Mouse (Mus musculus): ENCODE measurements at regions not wholly inside any gene's neighbourhood (a gene's known extent, or its start where the extent isn't known, plus 50 kb on each side); places are given as distances from the start of the nearest gene placed in this dataset.

DNA sequence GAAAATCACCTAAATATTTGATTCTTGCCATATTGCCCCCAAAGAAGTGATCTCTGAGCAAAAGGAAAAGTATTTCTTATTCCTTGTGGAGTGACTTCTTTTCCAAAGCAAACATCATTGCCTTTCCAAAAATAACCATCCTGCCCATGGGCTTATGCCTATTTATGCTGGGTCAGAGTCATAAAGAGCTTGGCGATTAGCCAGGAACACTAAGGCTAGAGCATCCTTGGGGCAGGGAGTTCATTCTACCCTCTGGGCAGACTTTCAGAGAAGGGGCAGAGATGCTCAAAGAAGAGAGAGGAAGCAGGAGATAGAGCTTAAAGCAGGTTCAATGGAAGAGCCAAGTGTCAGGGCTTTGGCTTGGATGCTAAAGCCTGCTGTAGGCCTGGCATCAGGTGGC lies 203.1 kb upstream of the Gmds start:
- DNase-seq: peak in 1 of 2 experiments; percentile 48

DNA sequence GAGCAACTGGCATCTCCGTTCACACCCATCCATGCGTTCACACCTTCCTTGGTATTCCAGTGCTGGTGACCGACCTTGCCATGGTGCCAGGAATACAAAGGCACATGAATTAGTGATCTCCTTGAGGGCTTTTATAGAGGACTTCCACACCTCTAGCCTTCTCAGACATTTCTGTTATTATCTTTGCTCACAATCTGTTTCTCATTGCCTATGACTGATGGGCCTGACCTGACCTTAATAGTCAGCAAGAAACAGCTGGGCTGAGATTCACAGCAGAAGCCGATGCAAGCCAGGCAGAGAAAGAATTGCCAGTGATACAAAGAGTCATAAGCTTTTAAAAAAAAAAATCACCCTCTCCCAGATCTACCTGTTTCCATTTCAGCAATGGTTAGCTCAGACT lies 197.7 kb upstream of the Gmds start:
- DNase-seq: no peak

DNA sequence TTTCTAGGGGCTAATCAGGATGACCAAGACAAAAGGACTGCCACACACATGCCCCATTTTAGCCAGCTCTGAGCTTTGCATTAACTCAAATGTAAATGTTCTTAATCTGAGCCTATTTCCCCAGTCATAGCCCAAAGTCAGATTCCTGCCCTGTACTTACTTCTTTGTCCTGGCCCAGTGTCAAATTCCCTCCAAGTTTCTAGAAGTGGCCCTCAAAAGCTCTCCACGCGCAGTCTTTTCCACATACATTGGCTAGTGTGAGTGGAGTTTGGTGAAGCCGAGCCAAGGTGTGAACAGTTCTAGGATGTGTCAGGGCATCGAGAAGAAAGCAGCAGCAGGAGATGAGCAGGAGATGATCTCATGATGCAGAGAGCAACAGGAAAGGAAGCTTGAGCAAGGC lies 197.1 kb upstream of the Gmds start:
- DNase-seq: no peak

DNA sequence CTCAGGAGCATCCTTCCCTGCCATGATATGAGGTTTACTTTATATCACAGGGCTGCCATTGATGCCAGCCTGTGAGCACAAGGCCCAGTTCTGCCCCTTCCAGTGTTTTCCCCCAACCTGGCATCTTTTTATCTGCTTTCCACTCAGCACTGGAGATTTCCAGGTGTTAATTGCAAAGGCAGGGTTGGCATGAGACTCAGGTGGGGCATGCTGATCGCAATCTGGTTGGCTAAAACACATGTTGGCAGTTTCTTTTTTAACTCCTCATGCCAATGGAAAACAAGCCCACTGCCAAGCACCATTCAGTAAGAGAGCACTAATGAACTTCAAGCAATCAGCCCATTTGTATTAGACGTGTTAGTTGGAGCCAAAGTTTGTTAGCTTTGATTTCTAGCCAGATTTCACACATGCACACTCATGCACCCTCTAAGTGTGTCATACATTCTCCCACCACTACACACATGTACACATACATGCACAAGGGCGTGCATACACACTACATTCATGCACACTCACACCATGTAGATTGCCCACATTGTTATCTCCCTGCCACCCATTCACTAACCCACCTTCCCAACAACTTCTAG lies 192.5 kb upstream of the Gmds start:
- DNase-seq: peak; percentile 36 to 42

DNA sequence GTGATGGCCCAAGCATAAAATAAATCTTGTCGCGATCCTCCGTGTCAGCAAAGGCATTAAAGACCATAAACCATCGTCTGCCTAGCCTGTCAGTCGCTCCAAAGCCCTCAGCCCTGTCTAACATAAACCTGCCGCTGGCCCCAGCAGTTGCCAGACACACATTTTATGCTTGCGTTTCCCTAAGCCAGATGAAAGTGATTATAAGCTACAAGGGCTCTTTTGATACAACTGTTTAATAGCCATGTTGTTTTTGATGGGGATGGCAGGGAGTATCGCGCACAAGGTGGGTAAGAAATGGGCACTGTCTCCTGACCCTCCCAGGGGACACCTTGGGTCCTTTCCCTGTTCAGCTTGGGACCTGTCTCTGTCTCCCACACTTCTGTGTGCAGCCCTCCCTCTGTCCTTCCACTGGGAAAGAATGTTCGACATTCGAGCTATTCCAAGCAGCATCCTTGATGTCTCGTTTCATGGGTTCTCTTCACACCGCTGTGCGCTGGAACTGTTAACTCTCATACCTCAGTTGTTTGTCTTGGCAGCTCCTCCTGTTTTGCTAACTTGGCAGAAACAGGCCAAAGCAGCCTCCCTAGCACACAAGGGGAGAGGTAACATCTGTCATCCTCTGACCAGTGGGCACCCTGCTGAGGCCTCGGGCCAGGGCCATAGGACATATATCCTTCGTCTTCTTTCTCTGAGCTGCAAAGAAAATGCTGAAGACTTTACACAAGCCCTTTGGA lies 180.2 kb upstream of the Gmds start:
- DNase-seq: peak; percentile 26 to 50

DNA sequence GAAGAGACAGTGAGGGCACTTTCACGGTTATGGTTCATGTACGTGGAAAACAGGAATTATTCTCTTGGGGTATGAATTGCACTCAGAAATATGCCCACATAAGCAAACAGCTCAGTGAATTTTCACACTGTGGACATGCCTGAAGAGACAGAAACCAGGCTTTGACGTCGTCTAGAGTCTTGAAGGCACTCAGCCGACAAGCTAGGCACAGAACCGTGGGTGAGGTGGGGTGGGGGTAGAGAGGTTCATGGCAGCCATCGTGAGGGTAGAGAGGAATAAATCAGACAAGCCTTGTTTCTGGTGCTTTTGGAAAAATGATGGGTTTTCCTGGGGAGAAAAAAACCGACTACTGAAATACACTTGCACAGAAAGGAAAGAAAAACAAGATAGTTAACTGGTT lies 179.0 kb upstream of the Gmds start:
- DNase-seq: no peak

DNA sequence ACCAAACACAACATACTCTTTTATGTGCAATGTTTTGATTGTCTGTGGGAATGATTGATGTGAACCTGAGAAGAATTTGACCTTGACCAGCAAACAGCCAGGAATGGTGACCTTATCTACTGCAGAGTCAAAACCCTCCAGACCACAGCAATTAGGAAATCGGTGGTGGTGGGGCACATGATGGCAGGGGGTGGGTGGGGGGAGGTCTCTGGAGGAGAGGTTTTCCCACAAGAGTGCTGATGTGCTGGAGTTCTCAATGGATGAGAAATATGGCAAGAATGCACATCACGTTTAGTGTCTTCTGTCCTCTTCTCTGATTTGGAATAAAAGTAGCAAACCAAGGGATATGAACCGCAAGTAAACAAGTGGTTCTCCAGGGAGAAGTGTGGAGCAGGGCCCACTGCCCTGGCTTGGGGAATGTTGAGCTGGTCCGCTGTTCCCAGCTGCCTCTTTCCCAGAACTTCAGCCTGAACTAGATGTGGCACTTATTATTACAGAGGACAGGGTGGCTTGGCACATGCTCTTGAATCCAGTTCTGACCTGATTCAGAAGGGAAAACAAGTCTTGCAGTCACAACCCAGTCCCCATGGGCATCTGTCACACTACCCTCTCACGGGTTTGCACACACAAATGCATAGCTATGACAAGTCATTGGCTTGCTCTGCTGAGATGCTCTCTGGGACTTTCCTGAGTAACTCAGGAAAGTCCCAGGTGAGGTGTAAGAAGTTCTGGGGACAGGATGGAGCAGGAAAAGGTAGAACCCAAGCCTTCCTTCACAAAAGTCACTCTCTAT lies 170.9 kb upstream of the Gmds start:
- DNase-seq: no peak

DNA sequence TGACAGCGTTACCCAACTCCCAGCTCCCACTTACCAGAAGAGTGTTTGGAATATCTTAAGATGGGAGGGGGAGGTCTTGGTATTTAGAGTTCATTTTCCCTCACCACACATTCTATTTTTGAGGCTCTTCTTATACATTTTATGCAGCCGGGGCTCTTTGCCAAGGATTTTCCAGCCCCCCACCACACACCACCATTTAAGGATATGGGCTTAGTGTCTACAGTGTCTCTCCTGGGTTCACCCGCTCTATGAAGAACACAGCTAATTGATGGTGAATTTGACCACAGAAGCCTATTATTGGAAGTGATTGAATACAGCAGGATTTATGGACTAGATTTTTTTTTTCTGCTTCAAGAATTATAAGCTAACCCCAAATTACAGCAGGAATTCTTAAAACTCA lies 169.9 kb upstream of the Gmds start:
- no peak for DNase-seq

DNA sequence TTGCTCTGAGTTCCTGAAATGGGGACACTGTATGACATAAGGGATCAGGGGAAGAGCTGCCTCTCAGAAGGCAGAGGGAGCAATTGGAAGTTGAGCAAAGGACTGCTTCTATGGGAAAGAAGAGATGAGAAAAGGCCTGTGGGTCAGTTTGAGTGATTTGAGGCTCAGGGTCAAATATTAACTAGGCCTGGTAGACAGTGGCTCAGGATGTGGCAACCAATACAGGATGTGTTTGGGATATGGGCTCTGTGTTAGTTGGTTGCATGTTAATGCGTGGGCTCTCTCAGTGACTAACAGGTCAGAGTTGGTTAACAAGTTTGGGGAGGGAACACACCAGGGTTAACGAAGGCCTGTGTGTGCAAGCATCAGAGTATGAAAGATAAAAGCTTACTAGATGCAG lies 169.3 kb upstream of the Gmds start:
- no peak for DNase-seq

DNA sequence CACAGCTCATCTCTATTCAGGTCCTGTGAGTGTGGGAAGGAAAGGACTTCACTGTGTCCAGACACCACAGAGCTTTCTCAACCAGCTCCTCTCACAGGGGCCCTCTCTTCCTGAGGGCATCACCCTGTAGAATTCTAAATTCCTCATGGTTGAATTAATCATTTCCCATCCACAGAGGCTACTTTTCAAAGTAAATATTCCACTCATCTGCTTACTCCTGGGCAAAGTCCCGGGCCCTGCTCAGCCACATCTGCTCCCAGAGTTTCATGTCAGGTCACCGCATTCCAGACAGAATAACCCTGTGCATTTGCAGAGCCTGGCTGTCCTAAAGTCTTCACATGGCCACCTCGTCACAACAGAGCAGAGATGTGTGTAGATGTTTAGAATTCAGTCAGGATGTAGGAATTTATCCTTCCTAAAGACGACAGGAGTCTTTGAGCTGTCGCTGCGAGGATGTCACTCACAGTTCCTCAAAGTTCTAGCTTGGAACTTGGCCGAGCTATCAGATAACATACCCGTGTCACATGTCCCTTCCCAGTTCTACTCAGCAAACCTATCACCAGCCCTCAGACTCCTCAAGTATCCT lies 159.8 kb upstream of the Gmds start:
- no peak for DNase-seq

DNA sequence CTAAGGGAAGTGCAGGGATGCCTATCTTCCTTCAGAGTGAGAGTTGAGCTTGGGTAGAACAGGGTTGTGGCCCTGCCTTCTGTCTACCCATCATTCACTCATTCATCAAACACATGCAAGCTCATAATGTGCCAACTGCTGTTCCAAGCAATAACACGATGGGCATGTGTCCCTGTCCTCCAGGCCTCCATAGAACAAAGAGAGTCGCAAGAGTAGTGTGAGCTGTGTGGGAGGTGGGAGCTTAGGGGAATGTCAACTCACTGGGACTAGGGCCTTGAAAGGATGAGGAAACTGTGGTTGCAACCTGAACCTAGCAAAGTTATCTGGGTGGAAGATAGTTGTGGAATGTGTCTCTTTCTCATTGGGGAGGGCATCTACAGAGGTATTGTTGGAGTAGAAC lies 157.7 kb upstream of the Gmds start:
- DNase-seq: no peak

DNA sequence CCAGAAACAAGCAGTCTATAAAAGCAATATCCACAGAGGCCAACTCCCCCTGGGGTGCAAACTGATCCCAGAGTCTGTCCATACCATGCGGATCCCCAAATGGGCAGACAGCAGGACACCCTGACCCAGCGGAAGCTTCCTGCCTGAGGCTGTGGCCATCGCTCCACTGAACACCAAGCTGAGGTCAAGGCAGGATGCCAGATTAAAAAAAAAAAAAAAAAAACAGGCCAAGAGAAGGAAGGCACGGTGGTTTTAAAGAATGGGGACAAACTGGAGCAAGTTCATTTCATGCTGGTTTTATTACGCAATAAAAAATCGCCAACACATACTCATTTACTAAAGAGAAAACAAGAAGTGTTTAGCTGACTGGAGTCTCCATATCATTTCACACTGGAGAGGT lies 156.5 kb upstream of the Gmds start:
- DNase-seq: peak; percentile 36 to 44

DNA sequence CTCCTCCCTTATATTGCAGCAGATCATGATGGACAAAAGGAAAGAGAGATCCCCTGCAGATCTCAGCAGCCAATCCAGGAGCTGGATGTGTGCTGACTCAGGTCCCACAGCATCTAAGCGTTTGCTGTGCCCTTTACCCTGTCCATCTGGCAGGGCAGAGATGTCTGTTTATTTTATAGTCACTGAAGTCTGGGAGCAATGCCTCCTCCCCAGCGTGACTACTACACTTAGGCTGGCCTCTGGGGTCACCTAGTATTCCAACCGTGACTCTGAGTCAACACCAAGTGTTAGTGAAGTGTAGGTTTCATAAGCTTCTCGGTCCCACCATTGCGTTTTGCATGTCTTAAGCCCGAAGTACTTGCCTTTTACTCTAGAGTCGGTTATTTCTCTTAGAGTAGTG lies 155.3 kb upstream of the Gmds start:
- no peak for DNase-seq

DNA sequence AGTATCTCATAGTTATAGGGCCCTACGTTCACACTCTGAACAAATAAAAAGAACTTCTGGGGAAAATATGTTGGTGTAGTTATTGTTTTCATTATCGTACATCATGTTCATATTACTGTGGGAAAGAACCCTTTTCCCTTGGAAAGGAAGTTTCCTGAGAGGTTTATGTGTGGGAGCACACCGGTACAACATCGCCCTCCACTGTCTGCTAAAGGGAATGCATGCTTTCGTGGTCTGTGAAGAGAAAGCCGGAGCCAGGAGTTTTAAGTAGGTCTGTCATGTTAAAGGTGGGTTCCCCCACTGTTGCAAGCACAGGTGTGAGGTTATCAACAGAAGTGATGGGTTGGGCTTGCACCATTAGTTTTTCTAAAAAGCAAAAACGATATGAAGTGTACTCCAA lies 154.8 kb upstream of the Gmds start:
- DNase-seq: peak; percentile 75 to 84

DNA sequence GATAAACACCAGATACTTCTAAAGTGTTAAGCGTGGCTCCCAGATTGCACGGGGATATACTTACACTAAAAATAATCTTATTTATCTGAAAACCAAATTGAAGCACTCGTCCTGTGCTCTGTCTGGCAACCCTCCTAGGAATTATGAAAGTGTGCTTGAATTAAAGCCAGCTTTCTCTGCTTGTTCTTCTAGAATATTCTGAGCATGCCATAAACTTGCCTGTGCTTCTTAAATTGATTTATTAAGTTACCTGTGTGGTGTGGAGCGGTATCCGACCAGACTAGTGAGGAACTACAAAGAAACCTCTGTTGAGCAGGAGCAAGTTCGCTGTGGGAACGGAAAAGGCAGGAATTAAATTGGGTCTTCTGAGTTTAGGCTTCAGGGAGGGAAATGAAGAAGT lies 154.0 kb upstream of the Gmds start:
- no peak for DNase-seq

DNA sequence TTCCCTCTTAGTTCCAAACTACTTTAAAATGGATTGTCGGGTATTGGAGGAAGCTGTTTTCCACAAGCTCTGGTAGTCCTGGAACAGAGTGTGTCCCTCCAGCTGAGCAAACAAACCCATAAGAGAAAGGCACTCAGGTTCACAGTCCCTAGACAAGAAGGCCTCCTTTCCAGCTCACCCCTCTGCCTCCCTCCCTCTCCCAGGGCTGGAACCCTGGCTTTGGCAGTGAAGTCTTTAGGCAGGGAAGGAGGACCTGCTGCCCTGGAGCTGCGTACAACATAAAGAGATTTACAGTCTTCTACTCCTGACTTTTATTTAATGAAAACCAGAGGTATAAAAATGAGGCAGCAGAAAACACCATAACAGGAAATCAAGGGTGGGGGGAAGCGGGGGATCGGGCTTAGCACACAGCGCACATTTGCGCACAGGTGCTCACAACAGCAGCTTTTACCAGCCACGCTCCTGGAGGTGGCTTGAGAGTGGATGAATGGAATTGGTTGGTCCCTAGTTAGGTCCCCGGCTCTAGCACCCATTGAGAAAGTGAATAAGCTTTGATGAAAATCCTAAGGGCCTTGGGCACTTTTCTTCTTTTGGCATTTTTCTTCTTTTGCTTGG lies 143.0 kb upstream of the Gmds start:
- DNase-seq: no peak

DNA sequence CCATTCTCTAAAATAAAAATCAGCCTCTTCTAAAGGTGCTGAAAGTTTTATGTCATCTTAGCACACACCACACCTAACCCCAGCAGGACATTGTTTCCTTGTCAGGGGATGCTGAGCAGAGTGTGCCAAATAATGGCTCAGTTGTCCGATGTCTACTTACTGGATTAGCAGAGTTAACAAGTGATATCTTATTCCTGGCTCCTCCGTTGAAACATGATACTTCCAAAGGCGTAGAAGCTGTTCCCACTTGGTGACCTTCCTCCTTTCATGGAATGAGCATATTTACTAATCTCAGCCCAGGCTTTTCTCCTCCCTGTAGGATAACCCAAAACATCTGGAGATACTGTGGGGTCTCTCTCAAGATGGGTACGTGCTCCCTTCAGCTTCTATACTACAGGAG lies 141.5 kb upstream of the Gmds start:
- DNase-seq: no peak

DNA sequence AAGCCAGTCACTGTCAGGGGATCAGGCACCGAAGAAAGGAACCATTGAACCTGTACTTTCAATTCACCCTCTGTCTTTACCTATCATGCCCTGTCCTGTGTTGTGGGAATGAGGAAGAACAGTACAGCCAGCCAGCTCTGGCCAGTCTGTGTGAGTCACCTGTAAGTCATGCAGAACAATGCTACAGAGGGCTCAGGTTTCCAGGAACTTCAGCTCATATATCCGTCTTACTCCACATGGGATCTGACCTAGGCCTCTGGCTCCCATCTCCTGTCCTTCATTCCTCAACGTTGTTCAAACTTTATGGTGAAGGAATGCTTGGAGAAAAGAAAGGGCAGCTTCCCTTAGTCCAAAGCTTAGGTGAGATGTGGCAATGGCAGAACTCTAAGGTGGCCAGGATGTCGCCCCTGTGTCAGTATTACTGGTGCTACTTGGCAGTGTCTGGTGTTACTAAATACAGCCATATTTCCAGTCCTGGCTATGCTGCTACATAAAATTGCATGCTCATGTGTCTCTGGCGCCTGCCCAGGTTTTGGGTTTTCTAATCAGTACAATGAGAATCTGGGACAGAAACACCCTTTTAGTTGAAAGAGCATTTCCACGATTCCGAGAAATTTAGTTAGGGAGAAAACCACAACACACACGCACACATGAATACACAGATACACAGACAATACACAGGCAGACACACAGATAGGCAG lies 140.7 kb upstream of the Gmds start:
- peak; percentile 60 to 65 for DNase-seq

DNA sequence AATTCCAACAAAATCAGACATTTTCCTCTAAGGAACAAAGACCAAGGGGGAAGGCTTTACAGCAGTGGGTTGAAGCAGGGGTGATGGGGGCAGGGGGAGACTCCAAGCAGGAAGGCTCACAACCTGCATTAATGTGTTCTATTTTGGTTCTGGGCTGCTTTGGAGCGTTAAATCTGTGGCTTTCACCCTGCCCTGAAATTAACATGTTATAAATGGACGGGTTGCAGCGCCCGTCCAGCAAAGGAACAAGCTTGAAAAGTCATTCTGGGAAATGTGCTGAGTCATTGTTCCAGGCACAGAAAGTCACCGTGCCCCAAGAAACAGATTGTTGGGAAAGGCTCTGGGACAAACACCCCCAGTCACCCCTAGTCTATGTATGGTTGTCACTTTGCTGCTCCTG lies 127.2 kb upstream of the Gmds start:
- DNase-seq: no peak

DNA sequence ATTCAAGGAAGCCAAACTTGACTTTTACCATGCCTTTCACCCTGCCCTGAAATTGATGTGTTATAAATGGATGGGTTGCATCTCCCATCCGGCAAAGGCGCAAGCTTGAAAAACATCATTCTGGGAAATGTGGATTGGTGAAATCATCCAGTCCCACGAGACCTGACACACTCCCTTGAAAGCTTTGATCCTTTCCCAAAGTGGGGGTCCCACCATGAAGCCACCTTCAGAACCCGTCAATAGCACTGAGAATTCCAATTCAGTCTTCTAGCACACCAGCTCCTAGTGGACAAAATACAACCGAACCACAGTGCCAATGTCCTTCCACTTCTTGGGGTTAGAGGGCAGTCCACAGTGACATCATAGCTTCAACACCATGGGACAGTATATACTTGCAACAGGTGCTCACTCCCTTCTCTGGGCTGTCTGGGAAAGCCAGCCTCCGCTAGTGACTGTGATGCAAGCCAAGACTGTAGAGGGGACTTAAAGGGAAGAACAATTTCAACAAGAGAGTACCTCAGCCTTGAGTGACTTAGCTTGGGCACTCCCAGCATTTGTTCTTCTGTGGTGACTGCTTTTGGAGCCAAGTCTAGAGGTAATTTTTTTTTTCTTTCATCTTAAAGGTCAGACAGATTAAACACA lies 126.6 kb upstream of the Gmds start:
- DNase-seq: no peak

DNA sequence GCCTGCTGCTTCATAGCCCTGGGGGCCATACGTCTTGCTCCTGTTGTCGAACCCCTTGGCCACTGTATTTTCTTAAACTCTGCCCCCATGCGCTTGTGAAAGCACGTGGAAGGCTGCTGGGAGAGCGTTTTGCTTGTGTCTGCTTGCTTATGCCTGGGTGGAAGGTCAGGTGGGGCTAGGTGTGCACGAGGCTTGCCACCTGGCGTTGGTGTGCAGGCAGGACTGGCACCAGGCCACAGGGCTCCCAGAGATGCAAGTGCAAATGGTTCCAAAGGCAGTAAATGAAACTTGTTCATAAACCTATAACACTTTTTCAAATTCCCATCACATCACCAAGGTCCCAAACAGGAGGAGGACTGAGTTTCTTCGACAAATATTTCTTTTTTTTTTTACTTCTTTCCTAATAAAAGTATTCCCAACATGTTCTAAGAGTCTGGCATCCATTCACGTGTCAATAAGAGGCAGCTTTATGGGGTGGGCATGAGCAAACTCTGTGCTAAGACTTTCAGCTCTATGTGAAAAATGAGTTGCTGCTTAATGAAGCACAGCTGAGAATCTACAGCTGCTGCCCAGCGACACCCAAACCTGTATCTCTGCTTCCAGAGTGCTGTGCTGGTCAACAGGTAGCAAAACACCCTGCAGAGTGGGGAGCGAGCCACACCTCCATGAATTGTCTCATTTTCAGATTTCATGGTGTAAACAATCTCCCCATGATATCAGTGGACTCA lies 116.0 kb upstream of the Gmds start:
- no peak for DNase-seq
